Mouse (Mus musculus) E14TG2a.4 (cell line): ENCODE data around the gene Nup50.
A peak's percentile ranks its signal among the peaks of the same experiment; 100 is the strongest.

ENCODE experiments used
- H3K27me3 ChIP-seq: 2 replicates; pipeline ENCODE4 v1.6.1; 2014; ENCODE audit warnings: low read length, control low read depth; ENCODE audit not compliant: insufficient read depth
- H3K36me3 ChIP-seq: 2 replicates; pipeline ENCODE4 v1.6.1; 2014; ENCODE audit warnings: low read length, control low read depth; ENCODE audit not compliant: insufficient read depth
- H3K4me1 ChIP-seq: replicated peaks from 2 replicates; pipeline ENCODE4 v1.6.1; 2014; ENCODE audit warnings: low read depth, low read length, control low read depth
- H3K4me3 ChIP-seq: replicated peaks from 2 replicates; pipeline ENCODE4 v1.5.1; 2014; ENCODE audit warnings: mild to moderate bottlenecking, low read length
- H3K9me3 ChIP-seq: 2 replicates; pipeline ENCODE4 v1.6.1; 2014; ENCODE audit warnings: low read length, control low read depth
- CTCF ChIP-seq: conservative IDR thresholded peaks from 2 replicates; pipeline ENCODE4 v1.5.1; 2014; ENCODE audit warnings: low read length
- NANOG ChIP-seq: IDR thresholded peaks from 2 replicates; pipeline ENCODE4 v1.6.1; 2014; ENCODE audit warnings: borderline replicate concordance, low read length, mixed read lengths
- POU5F1 ChIP-seq: IDR thresholded peaks from 2 replicates; pipeline ENCODE4 v1.6.1; 2014; ENCODE audit warnings: low read length, borderline replicate concordance

Nup50 gene

GRCm38 (mm10) chr15:84903843-84904385 lies 19.3 kb upstream of the Nup50 start:
- TF ChIP-seq NANOG, result no peak
- TF ChIP-seq CTCF, result no peak
- TF ChIP-seq POU5F1, result no peak
- H3K4me3 ChIP-seq, result no peak overlapping the region
- peaks cover 8% of the 10 kb centered on the region for H3K4me1 ChIP-seq
- H3K27me3 ChIP-seq, result no peaks in the 10 kb centered on the region
- H3K9me3 ChIP-seq, result no peaks in the 10 kb centered on the region
- H3K36me3 ChIP-seq, result no peaks in the 10 kb centered on the region

GRCm38 (mm10) chr15:84913201-84913600 lies 10.0 kb upstream of the Nup50 start:
- TF ChIP-seq POU5F1, result no peak
- no peak for TF ChIP-seq NANOG
- no peak for TF ChIP-seq CTCF
- H3K4me3 ChIP-seq, result no peak overlapping the region
- no peaks in the 10 kb centered on the region for H3K27me3 ChIP-seq
- peaks cover 3% of the 10 kb centered on the region for H3K4me1 ChIP-seq
- H3K9me3 ChIP-seq, result peaks cover 31% of the 10 kb centered on the region
- H3K36me3 ChIP-seq, result peaks cover 48% of the 10 kb centered on the region

- H3K27me3 ChIP-seq, result no peaks in the 10 kb centered on the region
- peaks cover 51% of the 10 kb centered on the region for H3K36me3 ChIP-seq
- no peaks in the 10 kb centered on the region for H3K9me3 ChIP-seq
- no peak for TF ChIP-seq POU5F1
- no peak for TF ChIP-seq CTCF
- no peak for TF ChIP-seq NANOG
- peaks cover 36% of the 10 kb centered on the region for H3K4me1 ChIP-seq
- no peak within 1 kb of the TSS for H3K4me3 ChIP-seq
Observed at GRCm38 (mm10) chr15:84919938-84920337, 3.3 kb upstream of the Nup50 start, which contains the start of gene Gm29666. TSS of gene Gm29666 (minus strand) at chr15:84920038.

- H3K4me1 ChIP-seq, result peaks cover 44% of the 10 kb centered on the region
- TF ChIP-seq POU5F1 (no peak), NANOG (no peak), CTCF (no peak)
- no peaks in the 10 kb centered on the region for H3K9me3 ChIP-seq
- H3K27me3 ChIP-seq, result no peaks in the 10 kb centered on the region
- H3K4me3 ChIP-seq, result peak overlapping the region; percentile 97
- peaks cover 56% of the 10 kb centered on the region for H3K36me3 ChIP-seq
Observed at GRCm38 (mm10) chr15:84923508-84924181, 434 bp downstream of the Nup50 start.

GRCm38 (mm10) chr15:84924781-84925315 lies 1.6 kb downstream of the Nup50 start:
- H3K4me1 ChIP-seq, result peaks cover 43% of the 10 kb centered on the region
- H3K27me3 ChIP-seq, result no peaks in the 10 kb centered on the region
- peaks cover 58% of the 10 kb centered on the region for H3K36me3 ChIP-seq
- peak overlapping the region; percentile 97 for H3K4me3 ChIP-seq
- H3K9me3 ChIP-seq, result no peaks in the 10 kb centered on the region
- TF ChIP-seq CTCF (peak; percentile 72), NANOG (no peak)

- Histone ChIP-seq H3K4me1 (peaks cover 41% of the 10 kb centered on the region), H3K27me3 (no peaks in the 10 kb centered on the region), H3K9me3 (no peaks in the 10 kb centered on the region), H3K4me3 (peak overlapping the region; percentile 97; the same call in 1 of the 2 replicates), H3K36me3 (peaks cover 62% of the 10 kb centered on the region)
- TF ChIP-seq POU5F1, result no peak
- TF ChIP-seq CTCF, result peak; percentile 30; the same call in 1 of the 2 replicates
- TF ChIP-seq NANOG, result no peak
Observed at GRCm38 (mm10) chr15:84925495-84926018, 2.3 kb downstream of the Nup50 start.

- H3K4me1 ChIP-seq, result peaks cover 55% of the 10 kb centered on the region
- no peak for TF ChIP-seq CTCF
- peaks cover 100% of the 10 kb centered on the region for H3K36me3 ChIP-seq
- no peaks in the 10 kb centered on the region for H3K27me3 ChIP-seq
- H3K9me3 ChIP-seq, result no peaks in the 10 kb centered on the region
- no peak overlapping the region for H3K4me3 ChIP-seq
Observed at GRCm38 (mm10) chr15:84932351-84932750, 9.1 kb downstream of the Nup50 start.

- H3K4me1 ChIP-seq, result peaks cover 70% of the 10 kb centered on the region
- no peaks in the 10 kb centered on the region for H3K9me3 ChIP-seq
- TF ChIP-seq POU5F1 (no peak), CTCF (no peak), NANOG (no peak)
- no peak overlapping the region for H3K4me3 ChIP-seq
- H3K36me3 ChIP-seq, result peaks cover 100% of the 10 kb centered on the region
- H3K27me3 ChIP-seq, result no peaks in the 10 kb centered on the region
Observed at GRCm38 (mm10) chr15:84934901-84935300, 11.7 kb downstream of the Nup50 start.

- TF ChIP-seq POU5F1 (no peak), NANOG (no peak), CTCF (no peak)
- Histone ChIP-seq H3K4me1 (peaks cover 45% of the 10 kb centered on the region), H3K9me3 (no peaks in the 10 kb centered on the region), H3K36me3 (peaks cover 89% of the 10 kb centered on the region), H3K27me3 (no peaks in the 10 kb centered on the region), H3K4me3 (no peak overlapping the region)
Observed at GRCm38 (mm10) chr15:84940102-84940501, 16.9 kb downstream of the Nup50 start.
